ENCODE assay signal across 7 mouse cellular contexts in the genomic region with DNA sequence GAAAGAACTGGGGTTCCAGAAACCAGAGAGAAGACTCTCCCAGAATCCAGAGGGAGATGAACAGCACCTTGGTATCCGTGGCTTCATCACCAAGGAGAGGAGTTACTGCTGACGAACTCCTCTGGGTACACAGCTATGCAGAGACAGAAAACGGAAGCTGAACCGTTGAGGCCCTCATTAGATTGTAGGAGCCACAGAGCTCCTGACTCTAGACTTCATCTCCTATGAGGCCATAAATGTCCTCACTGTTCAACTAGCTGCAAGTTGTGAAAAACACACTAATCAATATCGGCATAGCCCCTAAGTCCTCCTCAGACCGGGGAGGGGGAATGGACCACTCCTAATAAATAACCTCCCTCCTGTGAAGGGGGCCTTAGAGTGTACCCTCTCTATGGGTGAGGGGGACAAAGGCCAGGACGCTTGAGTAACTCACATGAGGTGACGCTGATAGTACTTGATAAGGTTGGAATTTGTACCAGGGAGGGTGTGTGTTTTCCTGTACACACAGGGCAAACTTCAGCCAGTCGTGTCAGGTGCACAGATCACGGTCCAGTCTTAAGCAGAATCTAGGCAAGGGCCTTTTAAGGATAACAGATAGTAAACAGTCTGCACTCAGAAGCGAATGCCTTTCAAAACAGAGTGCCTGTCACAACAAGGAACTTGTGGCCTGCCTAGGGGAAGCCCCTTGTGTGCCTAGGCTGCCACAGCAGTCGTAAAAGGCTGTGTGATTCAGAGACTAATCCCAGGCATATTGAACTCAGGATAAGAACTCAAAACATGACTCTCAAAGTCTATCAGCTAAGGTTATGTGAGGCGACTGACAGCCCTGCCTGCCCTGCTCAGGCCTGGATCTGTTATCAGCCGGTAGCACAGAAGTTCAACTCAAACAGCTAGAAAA.
DNase-seq lines count a peak whose midpoint lies in the region; ATAC-seq and TF ChIP-seq lines count a peak whose summit lies in the region.

No protein-coding gene starts in this region.

- H3K9me3 ChIP-seq in heart, embryonic 12.5 days (replicated peaks): no peaks in the 10 kb centered on the region
- H3K9me3 ChIP-seq in midbrain, embryonic 15.5 days: no peaks in the 10 kb centered on the region
- no peaks in the 10 kb centered on the region for H3K9me3 ChIP-seq in hindbrain, postnatal 0 days (ENCODE audit: low read length)

- H3K27me3 ChIP-seq in heart, embryonic 12.5 days (replicated peaks): no peaks in the 10 kb centered on the region
- H3K27me3 ChIP-seq in midbrain, embryonic 15.5 days (replicated peaks): no peaks in the 10 kb centered on the region
- no peaks in the 10 kb centered on the region for H3K27me3 ChIP-seq in hindbrain, postnatal 0 days (ENCODE audit: insufficient read depth, low read length)

- WGBS in heart, embryonic 12.5 days: 22% methylated on average over 14 of the region's 14 CpGs
- 70% methylated on average over 14 of the region's 14 CpGs for WGBS in midbrain, embryonic 15.5 days
- WGBS in hindbrain, postnatal 0 days: 75% methylated on average over 14 of the region's 14 CpGs

- peak; percentile 80 for DNase-seq in T-cell, adult 2 months (ENCODE audit: low spot score)
- DNase-seq in kidney, postnatal 25 days: peak; percentile 55 to 77
- DNase-seq in spleen, postnatal 36 days (ENCODE audit: low spot score in 2 of 2): peak; percentile 73 to 74
- no peak for DNase-seq in cerebellum, adult 18-20 months
- no peak for DNase-seq in hindbrain, postnatal 0 days (ENCODE audit: low spot score)

- no peak for ATAC-seq in heart, embryonic 12.5 days (ENCODE audit: insufficient number of reproducible peaks, low FRiP score)
- ATAC-seq in midbrain, embryonic 15.5 days (replicated peaks): no peak
- ATAC-seq in hindbrain, postnatal 0 days: no peak

- H3K4me3 ChIP-seq in heart, embryonic 12.5 days: no peak overlapping the region
- no peak overlapping the region for H3K4me3 ChIP-seq in midbrain, embryonic 15.5 days
- H3K4me3 ChIP-seq in hindbrain, postnatal 0 days (ENCODE audit: low read length): no peak overlapping the region

- peaks cover 34% of the 10 kb centered on the region for H3K4me1 ChIP-seq in heart, embryonic 12.5 days (replicated peaks)
- H3K4me1 ChIP-seq in midbrain, embryonic 15.5 days: no peaks in the 10 kb centered on the region
- H3K4me1 ChIP-seq in hindbrain, postnatal 0 days (ENCODE audit: insufficient read depth, low read length): no peaks in the 10 kb centered on the region

- H3K27ac ChIP-seq in heart, embryonic 12.5 days (ENCODE audit: poor library complexity, severe bottlenecking): peak overlapping the region; percentile 33; the same call in 1 of the 2 replicates
- H3K27ac ChIP-seq in midbrain, embryonic 15.5 days: no peak overlapping the region
- no peak overlapping the region for H3K27ac ChIP-seq in hindbrain, postnatal 0 days

- no peaks in the 10 kb centered on the region for H3K36me3 ChIP-seq in heart, embryonic 12.5 days
- no peaks in the 10 kb centered on the region for H3K36me3 ChIP-seq in midbrain, embryonic 15.5 days (replicated peaks)
- no peaks in the 10 kb centered on the region for H3K36me3 ChIP-seq in hindbrain, postnatal 0 days (ENCODE audit: insufficient read depth, low read length)

- TF ChIP-seq CTCF in hindbrain, postnatal 0 days (IDR thresholded peaks at IDR 0.05; ENCODE audit: low read depth): no peak

- H3K9ac ChIP-seq in heart, embryonic 12.5 days: no peak overlapping the region; the same call in 1 of the 2 replicates
- no peak overlapping the region for H3K9ac ChIP-seq in midbrain, embryonic 15.5 days
- H3K9ac ChIP-seq in hindbrain, postnatal 0 days (replicated peaks; ENCODE audit: low read length): no peak overlapping the region

- H3K4me2 ChIP-seq in heart, embryonic 12.5 days: 0 out of 2 replicates have a peak overlapping the region, but pooled peaks have one; percentile 3
- H3K4me2 ChIP-seq in midbrain, embryonic 15.5 days: no peak overlapping the region
- H3K4me2 ChIP-seq in hindbrain, postnatal 0 days (ENCODE audit: low read depth, low read length): no peak overlapping the region

Comparison
In these comparisons a context has a peak if more than half of its experiments do, and no peak if none do; other contexts are left out.
1. DNase-seq: peak in T-cell, adult 2 months (single experiment), kidney, postnatal 25 days (2 of 2) and spleen, postnatal 36 days (2 of 2); none in cerebellum, adult 18-20 months (0 of 2) and hindbrain, postnatal 0 days (single experiment).